Mouse (Mus musculus): ENCODE measurements around the gene Zbtb17.

The Zbtb17 gene

DNA sequence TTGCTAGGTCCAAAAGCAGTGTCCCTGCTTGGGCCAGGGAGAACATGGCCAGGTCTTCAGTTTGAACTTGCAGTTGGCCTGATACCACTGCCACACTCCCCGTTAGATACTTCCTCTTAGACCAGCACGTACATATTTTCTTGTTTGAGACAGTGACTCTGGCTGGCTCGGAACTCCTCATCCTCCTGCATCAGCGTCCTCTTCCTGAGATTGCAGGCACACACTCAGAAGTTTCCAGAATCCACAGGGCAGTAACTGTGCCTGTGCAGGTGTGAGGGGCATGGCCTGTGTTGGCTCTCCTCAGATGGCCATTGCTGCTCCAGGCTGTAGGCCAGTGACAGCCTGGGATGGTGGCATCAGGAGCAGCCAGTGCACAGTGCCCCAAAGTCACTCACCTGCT is 16.0 kb downstream of the Zbtb17 start:
- no peak for DNase-seq

DNA sequence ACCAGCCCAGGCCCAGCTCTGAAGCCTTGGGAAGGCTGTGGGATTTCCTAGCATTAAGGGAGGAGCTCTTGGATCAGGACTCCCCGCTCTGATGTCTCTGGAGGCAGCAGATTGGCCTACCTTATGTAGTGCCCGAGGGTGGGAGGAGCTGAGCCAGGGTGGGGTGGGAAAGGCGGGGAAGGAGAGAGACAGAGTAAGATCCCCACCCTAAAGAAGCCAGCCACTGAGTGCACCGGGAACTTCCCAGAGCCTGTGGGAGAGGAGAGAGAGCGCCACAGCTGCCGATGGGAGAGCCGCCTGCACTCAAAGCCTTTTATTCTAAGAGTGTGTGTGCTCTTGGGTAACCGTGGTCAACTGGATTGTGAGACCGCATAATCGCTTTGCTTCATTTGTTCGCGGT is 16.6 kb downstream of the Zbtb17 start:
- no peak for DNase-seq

DNA sequence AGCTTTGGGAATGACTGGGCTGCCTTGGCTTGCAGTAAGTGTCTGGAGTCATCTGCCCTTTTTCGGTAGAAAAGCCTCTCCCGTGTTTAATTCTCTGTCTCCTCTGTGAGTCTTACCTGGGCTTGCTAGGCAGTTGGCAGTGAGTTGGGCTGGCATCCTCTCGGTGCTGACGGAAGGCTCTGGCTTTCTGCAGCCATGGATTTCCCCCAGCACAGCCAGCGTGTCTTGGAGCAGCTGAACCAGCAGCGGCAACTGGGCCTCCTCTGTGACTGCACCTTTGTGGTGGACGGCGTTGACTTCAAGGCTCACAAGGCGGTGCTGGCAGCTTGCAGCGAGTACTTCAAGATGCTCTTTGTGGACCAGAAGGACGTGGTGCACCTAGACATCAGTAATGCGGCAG is 17.1 kb downstream of the Zbtb17 start:
- no peak for DNase-seq

DNA sequence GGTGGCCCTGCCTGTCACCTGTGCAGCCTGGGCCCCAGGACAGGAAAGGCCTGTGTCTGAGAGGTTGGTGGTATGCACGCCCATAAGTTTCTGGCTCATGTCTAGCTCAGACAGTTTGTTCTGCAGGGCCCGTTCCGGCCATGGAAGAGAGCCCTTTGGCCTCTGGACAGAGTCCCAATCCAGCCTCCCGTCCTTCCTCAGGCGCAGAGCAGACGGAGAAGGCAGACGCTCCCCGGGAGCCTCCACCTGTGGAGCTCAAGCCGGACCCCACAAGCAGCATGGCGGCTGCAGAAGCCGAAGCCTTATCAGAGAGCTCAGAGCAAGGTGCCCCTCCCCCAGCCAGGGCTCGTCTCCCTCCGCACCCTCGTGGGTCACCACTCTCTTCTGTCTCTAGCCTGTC is 19.0 kb downstream of the Zbtb17 start:
- DNase-seq = peak; percentile 57 to 76

DNA sequence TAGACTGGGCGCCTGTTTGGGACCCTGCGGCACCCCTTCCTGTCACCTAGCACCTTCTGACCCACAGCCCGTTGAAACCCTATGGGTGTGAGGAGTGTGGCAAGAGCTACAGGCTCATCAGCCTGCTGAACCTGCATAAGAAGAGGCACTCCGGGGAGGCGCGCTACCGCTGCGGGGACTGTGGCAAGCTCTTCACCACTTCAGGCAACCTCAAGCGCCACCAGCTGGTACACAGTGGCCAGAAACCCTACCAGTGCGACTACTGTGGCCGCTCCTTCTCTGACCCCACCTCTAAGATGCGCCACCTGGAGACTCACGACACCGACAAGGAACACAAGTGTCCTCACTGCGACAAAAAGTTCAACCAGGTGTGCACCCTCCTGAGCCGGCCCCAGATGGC is 20.3 kb downstream of the Zbtb17 start:
- DNase-seq = no peak

DNA sequence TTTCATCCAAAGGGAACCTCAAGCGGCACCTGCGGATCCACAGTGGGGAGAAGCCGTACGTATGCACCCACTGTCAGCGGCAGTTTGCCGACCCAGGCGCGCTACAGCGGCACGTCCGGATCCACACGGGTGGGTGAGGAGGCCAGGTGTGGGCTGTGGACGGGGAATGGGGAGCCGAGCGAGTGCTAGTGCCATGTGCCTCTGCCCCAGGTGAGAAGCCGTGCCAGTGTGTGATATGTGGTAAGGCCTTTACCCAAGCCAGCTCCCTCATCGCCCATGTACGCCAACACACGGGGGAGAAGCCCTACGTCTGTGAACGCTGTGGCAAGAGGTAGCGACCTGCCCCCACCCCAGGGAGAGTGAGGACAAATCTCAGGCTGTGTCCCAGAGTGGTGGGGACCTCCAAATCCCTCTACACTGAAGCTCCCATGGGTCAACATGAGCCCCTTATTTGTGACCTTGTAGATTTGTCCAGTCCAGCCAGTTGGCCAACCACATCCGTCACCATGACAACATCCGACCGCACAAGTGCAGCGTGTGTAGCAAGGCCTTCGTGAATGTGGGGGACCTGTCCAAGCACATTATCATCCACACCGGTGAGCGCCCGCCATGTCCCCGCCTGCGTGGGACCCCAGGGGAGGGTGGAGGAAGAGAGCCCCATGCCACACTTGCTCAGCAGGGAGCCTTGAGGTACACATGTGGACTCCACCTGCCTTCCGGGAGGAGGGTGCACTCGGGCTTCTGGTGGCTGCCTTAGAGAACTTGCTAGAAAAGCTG is 21.2 kb downstream of the Zbtb17 start:
- DNase-seq = no peak

DNA sequence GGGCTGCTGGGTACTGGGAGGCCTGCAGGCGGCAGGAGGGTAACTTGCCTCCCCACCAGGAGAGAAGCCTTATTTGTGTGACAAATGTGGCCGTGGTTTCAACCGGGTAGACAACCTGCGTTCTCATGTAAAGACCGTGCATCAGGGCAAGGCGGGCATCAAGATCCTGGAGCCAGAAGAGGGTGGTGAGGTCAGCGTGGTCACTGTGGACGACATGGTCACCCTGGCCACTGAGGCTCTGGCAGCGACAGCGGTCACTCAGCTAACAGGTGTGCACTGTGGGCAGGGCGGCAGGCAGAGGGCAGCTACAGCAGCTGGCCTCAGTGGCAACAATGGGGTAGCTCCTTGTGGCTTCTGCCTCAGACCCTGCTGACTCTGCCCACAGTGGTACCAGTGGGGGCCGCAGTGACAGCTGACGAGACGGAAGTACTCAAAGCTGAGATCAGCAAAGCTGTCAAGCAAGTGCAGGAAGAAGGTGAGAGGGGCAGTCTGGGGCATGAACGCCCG is 21.9 kb downstream of the Zbtb17 start:
- DNase-seq = no peak

DNA sequence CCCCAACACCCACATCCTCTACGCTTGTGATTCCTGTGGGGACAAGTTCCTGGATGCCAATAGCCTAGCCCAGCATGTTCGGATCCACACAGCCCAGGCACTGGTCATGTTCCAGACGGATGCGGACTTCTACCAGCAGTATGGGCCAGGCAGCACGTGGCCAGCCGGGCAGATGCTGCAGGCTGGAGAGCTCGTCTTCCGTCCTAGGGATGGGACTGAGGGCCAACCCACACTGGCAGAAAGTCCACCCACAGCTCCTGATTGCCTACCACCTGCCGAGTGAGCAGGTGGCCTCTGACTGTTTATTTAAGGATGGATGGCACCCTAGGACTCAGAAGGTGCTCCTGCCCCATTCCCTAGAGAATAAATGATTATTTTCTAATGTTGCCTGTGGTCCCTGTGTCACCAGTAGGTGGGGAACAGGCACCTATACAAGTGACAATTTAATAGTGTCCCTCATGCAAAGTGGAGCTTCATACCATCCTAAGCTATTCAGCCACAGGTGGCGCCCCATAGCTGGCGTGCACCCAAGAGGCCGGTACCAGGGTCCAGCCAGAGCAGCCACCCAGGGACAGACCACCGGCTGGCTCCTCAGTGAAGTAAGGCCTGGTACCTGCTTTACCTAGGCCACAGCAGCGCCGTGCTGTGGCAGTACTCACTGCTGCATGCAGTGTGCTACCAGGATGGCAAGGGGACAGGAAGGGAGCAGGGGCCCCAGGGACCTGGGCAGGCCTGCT is 22.6 kb downstream of the Zbtb17 start:
- DNase-seq = no peak

DNA sequence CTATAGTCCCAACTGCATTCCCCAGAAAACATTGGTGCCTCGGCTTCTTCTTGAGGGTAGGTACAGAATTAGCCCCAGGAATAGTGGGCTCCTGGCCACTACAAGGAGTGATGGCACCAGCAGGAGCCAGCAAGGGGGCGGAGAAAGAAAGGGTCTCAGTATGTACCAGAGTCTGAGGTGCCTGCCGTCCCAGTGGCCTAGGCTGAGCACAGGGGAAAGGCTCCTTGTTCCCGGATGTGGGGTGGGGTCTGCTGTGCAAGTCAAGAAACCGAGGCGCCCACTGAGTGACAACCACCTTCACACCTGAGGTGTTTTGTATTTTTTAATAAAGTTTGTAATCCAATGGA is 23.1 kb downstream of the Zbtb17 start:
- no peak for DNase-seq

DNA sequence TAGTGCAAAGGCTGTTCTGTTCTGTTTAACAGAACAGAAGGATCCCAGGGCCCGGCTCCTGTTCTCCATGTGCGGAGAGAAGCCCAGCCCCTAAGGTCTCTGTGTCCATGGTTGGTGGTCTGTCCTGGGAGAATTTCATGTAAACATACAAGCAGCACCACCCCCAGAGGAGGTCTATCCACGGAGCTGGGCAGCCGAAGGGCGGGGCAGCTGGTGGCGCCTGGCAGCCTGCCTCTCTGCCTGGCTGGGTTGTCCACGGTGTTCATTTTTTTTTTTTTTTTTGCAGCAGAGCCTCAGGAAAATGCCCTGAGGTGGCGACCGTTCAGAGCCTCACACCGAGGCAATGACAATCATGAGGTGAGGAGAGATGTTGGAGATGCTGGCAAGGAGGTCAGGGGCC is 24.1 kb downstream of the Zbtb17 start:
- no peak for DNase-seq

DNA sequence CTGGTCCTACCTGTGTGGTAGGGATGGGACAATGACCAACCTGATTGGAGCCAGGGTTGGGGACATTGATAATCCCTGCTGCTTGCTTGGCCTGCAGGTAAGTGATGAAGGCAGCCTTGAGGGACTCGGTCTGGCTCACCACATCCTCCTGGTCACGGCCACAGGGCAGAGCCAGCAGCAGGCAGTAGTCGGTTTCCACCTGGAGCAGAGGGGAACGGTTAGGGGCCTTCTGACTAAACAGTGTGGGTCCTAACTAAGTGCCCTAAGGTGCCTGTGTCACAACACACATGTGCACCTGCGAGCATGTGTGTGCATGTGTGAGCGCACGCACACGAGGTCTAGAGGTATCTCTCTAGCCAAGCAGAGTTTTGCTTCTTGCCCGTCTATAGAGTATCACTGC is 24.9 kb downstream of the Zbtb17 start:
- no peak for DNase-seq

DNA sequence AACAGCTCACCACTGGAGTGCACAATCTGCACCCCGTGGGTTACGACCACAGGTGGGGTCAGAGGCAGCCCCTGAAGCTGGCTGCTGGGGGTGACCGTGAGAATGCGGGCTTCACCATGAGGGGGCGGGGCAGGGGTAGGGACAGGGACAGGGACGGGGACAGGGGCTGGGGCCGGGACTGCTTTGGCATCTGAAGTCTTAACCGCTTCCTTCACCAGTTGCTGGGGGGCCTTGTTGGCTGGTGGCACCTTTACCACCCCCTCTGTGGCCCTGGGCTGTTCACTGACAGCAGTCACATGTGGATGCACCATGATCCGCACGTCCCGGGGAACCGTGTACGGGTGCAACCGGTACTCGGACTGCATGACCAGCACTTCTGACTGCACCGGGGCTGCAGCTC is 27.0 kb downstream of the Zbtb17 start:
- no peak for DNase-seq

DNA sequence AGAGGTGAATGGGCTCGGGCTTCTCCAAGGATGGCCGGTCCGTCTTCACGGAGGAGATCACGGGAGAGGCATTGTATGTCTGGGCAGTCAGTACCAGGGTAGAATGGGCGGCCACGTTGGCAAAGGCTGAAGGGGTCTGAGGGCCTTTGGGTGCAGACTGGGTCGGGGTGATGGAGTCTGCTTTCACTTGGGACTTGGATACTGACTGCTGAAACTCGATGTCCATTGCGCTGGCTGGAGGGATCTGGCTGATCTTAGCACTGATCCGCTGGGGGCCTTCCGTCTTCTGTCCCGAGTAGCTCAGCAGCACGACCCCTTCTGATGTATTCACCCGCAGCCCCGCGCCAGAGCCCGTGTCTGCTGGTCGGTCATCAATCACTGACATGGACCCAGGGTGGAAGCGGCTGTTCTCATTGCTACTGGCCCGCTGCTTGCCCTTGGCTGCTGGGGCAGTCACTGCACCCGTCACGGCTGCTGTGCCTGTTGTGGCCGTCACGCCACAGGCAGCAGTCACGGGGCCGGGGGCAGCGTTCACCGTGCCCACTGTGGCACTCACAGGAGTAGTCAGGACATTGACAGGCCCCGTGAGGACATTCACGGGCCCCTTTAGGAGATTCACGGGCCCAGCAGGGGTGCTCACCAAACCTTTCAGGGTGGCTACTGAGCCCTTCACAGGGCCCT is 28.3 kb downstream of the Zbtb17 start:
- no peak for DNase-seq

DNA sequence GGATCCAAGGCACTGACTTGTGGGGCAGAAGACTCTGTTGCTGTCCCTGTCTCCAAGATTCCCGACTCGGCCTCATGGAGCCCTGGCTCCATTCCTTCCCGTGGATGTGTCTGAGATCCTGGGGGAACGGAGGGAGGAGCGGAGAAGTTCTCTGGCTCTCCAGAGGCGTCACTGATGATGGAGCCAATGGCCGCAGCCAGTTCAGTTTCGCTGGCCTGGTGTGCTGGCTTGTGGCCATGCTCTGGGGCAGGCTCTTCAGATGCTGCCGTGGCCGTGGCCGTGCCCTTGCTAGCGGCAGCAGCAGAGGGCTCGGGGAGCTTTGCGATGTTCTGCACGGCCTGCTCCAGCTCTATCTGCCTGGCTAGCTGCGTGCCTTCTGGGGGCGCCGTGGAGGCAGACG is 30.0 kb downstream of the Zbtb17 start:
- DNase-seq = no peak

DNA sequence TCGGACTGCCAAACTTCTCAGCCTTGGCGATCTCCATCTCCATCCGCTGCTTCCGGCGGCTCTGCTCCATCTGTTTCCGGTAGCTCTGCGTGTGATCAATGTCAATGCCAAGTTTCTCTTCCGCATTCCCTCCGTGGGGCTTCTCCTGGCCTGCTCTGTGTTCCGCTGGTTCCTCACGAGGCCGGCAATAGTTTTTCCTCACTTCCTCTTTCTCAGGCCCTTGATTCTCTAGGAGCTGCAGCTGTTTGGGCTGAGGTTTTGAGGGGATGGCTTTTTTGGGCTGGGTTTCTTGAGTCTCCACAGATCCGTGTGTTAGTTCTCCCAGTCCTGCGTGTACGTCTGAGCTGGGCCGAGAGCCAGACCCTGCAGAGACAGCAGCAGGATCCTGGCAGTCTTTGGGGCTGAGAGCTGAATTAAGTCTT is 33.2 kb downstream of the Zbtb17 start:
- peak; percentile 27 to 32 for DNase-seq

DNA sequence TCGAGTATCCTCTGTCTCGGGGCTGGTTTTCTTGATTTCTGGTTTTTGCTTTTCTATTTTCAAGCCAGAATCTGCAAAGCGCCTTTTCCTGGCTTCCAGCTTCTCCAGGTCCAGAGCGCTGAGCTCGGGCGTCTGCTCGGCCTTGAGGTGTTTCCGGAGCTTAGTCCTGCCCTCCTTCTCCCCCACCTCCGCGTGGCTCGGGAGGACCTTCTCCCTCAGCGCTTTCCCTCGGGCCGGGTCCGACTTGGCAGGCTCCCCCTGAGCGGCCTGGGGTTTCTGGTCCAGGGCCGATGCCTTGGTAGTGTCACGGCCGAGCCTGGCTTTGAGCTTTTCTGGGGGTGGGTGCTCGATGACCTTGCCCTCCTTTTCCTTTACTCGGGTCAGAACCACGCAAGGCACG is 33.8 kb downstream of the Zbtb17 start:
- no peak for DNase-seq

DNA sequence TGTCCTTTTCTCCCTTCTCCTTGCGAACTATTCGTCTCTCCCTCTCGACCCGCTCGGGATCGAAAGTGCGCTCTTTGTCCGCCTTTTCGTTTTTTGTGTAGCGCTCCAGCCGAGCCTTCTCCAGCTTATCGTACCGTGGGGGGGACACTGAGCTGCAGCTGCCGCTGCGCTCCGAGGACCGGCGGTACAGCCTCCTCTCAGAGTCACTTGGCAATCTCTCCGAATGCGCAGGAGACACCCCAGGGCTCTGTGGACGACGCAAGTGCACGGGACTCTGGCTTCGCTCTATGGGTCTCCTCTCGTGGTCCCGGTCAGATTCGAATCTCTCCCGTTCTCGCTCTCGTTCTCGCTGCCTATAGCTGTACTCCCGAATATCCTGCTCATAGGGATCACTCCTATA is 34.3 kb downstream of the Zbtb17 start:
- no peak for DNase-seq

DNA sequence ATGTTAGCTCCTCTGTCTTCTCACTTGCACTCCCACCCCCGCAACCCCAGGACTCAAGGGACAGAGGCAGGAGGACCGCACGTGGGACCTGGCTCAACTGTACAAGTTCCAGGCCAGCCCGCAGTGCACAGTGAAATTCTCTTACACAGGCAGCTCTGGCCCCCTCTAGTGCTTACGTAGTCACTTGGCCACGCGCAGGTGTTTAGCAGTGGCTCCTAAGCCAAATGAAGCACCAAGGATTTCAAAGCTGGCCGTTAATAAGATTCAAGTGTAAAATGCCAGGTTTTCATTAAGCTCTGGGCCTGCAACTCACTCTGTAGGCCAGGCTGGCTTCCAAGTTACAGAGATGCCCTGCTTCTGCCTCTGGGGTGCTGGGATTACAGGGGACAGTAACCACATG is 35.0 kb downstream of the Zbtb17 start:
- no peak for DNase-seq

DNA sequence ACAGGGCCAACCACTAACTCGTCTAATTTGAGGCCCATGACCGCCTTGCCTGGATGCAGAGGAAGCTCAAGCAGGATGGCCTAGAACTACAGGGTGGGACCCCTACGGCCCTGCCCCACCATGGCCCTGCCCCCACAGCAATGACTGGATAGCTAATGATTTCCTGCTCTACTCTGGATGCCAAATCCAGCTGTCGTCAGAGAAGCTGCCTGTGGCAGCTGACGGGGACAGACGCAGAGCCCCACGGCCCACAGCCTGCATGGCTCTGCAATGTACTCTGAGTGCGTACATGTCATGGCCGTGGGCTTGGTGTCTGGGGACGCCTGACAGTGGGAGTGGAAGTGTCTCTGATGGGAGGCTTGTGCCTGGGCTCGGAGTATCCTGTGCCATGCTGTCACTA is 39.6 kb downstream of the Zbtb17 start:
- no peak for DNase-seq

DNA sequence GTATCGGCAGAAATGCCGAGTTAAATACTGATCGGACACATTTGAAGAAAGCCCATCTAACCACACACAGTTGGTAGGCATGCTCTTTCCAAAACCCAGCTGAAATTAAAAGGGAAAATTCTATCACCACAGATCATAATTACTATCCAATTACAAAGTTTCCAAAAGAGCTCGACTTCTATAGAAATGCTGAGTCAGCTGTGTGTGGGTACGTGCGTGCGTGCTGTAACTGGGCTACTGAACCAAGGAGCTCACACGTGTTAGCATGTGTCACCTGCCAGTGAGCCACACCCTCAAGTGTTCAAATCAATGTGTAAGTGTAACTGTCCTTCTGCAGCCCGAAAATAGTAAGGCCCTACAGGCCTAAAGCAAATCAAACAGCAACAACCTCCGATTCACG is 43.1 kb downstream of the Zbtb17 start:
- no peak for DNase-seq

DNA sequence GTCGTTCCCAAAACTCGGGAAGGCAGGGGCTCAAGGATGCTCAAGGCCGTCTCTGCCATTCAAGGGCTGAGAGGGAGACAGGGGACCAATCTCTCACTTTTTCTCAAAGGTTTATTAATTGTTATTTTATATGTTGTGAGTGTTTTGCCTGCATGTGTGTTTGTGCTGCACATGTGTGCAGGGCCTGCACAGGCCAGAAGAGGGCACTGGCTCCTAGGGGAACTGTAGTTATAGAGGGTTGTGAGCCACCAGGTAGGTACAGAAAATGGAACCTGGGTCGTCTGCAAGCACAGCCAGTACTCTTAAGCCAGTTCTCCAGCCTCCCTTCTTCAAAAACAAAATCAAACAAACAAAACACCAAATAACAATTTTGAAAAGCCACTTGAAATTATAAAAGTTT is 44.2 kb downstream of the Zbtb17 start:
- DNase-seq = peak in 1 of 2 experiments; percentile 32

DNA sequence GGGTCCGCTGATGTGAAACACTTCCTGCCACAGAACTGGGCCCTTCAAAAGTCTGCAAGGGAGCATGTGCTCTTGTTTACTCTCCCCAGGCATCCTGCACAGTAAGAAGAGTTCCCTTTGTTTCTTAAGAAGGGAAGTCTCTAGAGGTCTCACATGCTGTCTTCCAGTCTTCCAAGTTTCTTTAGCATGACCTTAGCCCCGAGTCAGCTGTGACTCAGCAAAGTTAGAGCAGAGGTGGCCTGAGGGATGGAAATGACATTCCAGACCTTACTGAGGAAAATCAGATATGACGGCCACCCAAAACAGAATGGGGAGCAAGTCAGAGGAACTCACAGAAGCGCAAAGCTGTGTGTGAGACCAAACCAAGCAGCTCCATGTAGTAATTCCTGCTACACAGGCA is 56.2 kb downstream of the Zbtb17 start:
- peak; percentile 38 to 51 for DNase-seq

DNA sequence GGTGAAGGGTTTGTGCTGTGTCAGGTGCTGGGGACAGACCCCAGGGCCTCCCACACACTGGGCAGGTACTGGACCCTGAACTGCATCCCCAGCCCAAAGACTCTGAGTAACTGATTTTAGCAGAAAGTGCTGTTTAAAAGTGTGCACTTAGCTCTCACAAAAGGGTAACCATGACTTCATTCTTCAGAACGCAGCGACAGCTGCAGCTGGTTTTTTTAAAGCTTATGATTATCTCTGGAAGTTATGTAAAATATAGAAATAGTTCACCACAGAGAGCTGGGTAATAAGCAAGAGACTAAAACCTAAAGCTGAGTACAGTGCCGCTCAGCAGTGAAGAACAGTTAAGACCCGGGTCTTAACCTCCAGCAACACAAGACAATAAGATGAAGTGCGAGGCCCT is 56.6 kb downstream of the Zbtb17 start:
- DNase-seq = no peak

DNA sequence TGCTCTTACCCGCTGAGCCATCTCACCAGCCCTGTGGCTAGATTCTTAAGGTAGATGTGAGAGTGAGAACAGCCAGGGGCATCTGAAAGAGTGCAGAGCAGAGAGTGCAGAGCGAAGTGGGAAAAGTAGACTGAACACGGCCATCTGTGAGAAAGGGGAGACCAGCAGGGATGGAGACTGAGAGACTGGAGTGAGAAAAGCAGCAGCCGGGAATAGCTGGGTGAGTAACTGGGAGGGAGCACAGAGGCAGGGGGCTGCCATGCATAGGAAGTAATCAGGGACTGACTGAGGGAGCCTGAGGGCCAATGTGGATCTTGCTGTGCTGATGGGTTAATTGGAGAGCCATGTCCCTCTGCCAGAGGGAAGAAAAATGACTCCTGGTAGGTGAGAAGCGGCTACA is 58.3 kb downstream of the Zbtb17 start:
- no peak for DNase-seq

Measured in kidney, adult 8-10 months (tissue).